Mouse (Mus musculus) right cerebral cortex, adult 18-20 months (tissue): ENCODE measurements at regions not wholly inside any gene's neighbourhood (a gene's known extent, or its start where the extent isn't known, plus 50 kb on each side); places are given as distances from the start of the nearest gene placed in this dataset.
A peak's percentile ranks its signal among the peaks of the same experiment; 100 is the strongest.

Experiments used
- DNase-seq: peaks from one replicate; pipeline ENCODE4 v3.0.0; 2022; ENCODE audit warnings: mixed read lengths

GRCm38 (mm10) chr14:78225677-78226076 is 82.2 kb downstream of the Tnfsf11 start:
- DNase-seq, result no peak

GRCm38 (mm10) chr14:78216229-78216963 is 91.4 kb downstream of the Tnfsf11 start:
- no peak for DNase-seq

GRCm38 (mm10) chr14:78215491-78215890 is 92.4 kb downstream of the Tnfsf11 start:
- DNase-seq, result no peak

GRCm38 (mm10) chr14:78204566-78204863 is 103.3 kb downstream of the Tnfsf11 start:
- no peak for DNase-seq

- peak; percentile 63 for DNase-seq
These were observed 103.9 kb downstream of the Tnfsf11 start for GRCm38 (mm10) chr14:78203726-78204565.

- no peak for DNase-seq
These were observed 105.1 kb downstream of the Tnfsf11 start for GRCm38 (mm10) chr14:78202781-78203180.

- peak; percentile 28 for DNase-seq
These were observed 108.7 kb upstream of the Fam216b start for GRCm38 (mm10) chr14:78197483-78197882.

- DNase-seq, result no peak
These were observed 90.8 kb upstream of the Fam216b start for GRCm38 (mm10) chr14:78179576-78179975.

GRCm38 (mm10) chr14:78173451-78173850 is 84.6 kb upstream of the Fam216b start:
- DNase-seq, result no peak

GRCm38 (mm10) chr14:78172956-78173355 is 84.1 kb upstream of the Fam216b start:
- no peak for DNase-seq

- DNase-seq, result peak; percentile 22
These were observed 72.0 kb upstream of the Fam216b start for GRCm38 (mm10) chr14:78160819-78161218.

- DNase-seq, result no peak
These were observed 70.8 kb upstream of the Fam216b start for GRCm38 (mm10) chr14:78159567-78159966.

- DNase-seq, result peak; percentile 14
These were observed 68.9 kb upstream of the Fam216b start for GRCm38 (mm10) chr14:78157660-78158059.

- no peak for DNase-seq
These were observed 60.0 kb upstream of the Fam216b start for GRCm38 (mm10) chr14:78148851-78149250.

GRCm38 (mm10) chr14:78143751-78144150 is 54.9 kb upstream of the Fam216b start:
- DNase-seq, result no peak
